Mouse (Mus musculus) common myeloid progenitor, adult 5-6 weeks (primary cell): Measurements from ENCODE around the gene Prpf6. TPM values are rescaled to one million over a fixed set of nuclear protein-coding genes. Genes with fewer than 3 reads are reported as not detected.
A peak's percentile ranks its signal among the peaks of the same experiment; 100 is the strongest.

ENCODE experiments used
- ATAC-seq: replicated peaks from 2 replicates; pipeline ENCODE4 v1.8.0; 2016; ENCODE audit warnings: low read depth, mild to moderate bottlenecking, moderate TSS enrichment, inconsistent platforms; ENCODE audit not compliant: poor library complexity, severe bottlenecking
- total RNA-seq: library from RNA; stranded (forward); fragments of 200-1000, 187-1606 nt; gene quantifications from 2 replicates; pipeline ENCODE4 v1.2.3, GENCODE M21; 2017

Gene Prpf6
- total RNA-seq, 1 experiment from 2014 or later: 94.9 TPM

DNA sequence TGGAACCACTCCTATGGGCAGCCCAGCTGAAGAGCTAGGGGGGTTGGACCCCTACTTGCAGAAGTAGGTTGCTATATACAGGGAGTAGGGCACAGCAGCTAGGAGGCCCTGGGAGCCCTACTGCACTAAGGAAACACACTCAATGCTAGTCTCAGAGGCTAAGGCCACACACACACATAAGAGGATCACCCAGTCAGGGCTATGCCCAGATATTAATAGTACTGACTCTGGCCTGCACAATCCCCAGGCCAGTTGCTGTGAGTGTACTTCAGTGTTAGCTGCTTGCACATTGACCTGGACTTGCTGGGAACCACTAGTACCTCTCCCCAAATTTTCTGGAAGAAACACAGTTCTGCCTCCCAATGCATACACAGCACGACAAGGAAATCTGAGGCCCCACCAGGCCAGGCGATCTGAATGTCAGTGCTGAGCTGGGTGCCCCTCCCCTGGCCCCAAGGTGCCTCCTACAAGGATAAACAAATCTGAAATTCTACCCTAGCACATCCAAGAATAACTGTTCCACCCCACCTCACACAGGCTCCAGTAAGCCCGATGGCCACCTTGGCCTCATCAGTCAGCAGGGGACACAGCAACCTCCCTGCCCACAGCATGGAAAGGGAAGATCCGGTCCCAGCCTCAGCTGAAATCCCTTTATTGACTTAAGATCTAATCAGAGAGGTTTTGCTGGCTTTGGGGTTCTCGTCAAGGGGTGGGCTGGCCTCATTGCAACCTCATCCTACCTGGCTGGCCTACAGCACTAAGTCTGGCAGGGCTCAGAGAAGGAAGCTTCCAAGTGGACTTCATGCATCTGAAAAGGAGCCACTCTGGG lies 12.7 kb upstream of the Prpf6 start:
- ATAC-seq: no peak

DNA sequence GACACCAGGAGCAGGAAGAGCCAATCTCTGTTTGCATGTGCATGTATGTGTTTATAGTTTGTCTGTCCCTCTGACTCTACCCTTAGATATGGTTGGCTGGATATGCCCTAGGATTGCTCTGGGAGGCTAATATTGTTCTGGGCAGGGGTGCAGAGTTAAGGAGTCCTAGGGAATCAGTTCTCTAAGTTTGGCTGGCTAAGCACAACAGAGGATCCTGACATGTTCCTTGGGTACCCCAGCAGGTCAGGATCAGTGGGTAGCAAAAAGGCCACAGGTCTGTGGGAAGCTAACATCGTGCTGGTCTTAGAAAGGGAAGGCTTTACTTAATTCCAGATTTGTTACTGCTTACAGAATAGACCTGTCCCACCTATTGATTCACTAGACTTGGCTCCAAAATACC lies 12.0 kb upstream of the Prpf6 start:
- ATAC-seq: no peak

DNA sequence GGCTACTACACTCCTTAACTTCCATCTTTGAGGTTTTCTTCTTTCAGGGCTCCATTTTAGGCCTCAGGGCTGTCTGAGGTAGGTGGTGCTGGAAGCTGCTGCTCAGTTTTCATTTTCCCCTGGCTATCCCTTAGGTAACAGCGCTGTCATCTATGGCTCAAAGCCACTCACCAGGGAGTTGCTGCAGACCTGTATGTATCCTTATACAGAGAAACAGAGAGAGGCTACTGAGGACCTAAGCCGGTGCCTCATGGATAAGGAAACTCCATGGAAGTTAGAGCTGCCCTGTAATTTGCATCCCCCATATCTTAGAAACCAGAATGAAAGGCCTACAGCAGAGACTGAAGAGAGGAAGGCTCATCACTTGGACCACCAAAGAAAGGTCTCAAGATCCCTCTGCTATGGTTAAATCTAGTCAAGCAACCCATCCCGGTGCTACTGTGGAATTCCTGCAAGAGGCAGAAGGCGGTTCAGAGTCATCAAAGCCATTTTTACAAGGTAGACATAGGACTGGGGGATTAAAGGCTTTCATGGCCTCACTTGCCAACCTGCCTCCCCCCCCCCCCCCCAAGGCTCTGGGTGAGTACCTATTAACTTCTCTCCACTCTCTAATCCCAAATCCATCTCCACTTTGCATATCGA lies 11.4 kb upstream of the Prpf6 start:
- ATAC-seq: no peak

- peak; percentile 87 for ATAC-seq
These were observed 10.7 kb upstream of the Prpf6 start for GRCm38 (mm10) chr2:181581016-181581401.

DNA sequence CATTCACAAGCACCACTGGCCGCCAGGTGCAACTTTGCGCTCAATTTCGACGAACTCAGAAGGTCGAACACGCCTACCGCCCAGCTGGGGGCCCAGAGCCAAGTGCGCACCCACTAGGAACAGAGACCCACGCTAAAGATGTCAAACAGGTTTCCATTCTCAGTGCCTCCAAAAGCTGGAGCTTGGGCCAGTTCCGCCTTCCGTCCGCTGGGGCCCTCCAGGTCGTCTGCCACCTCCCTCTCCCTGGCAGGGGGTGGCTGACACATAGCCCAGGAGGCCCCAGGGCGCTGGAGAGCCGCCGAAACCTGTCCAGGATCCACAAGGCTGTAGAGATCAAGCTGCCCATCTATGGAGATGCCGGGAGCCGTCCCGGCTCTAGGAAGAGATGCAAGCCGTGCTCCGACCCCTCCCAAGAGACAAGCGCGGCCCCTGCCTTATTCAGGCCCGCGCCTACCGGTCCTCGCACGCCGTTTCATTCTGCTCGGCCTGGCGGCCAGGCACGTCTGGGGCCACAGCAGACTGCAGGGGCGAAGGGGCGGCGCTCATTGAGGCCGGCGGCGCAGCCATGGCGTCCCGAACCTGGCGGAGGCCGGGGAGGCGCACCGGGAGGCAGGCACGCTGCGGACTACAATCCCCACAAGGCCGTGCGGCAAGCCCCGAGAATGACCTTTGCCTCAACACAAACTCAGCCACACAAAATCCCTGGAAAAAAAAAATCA lies 10.1 kb upstream of the Prpf6 start:
- peak; percentile 59 for ATAC-seq

DNA sequence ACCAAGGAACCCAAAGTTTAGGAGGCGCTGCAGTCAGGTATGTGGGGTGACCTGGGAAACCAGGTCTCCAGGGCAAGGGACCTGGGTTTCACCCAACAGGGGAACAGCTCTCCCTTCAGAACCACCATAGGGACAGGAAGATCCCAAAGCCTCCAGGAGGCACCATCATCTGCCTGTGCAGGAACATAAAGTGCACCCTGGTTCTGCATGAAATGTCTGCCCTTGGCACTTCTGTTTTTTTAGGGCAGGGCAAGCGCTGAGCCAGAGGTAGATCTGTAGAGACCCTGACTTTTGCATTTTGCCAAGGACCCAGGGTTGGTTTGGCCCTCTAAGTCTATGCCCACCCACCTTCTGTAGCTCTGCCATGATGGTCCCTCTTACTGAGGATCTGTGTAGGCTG lies 9.3 kb upstream of the Prpf6 start:
- ATAC-seq: no peak

DNA sequence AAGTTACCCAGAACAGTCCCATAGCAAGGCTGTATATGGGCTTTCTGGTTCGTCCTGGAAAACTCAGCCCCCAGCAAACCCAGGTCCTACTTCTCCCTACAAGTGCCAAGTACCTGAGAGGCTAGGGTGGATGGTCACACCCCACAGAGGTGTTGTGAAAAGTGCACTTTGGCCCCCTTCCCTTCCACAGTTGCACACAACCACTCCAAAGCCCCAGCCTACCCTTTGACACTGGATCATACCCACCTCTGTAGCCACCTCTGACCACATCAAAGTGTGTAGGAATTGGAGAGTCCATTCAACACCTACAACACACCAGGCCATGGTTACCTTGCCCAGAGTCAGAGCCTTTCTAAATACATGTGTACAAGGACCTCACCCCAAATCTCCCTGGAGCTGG lies 8.7 kb upstream of the Prpf6 start:
- ATAC-seq: no peak

DNA sequence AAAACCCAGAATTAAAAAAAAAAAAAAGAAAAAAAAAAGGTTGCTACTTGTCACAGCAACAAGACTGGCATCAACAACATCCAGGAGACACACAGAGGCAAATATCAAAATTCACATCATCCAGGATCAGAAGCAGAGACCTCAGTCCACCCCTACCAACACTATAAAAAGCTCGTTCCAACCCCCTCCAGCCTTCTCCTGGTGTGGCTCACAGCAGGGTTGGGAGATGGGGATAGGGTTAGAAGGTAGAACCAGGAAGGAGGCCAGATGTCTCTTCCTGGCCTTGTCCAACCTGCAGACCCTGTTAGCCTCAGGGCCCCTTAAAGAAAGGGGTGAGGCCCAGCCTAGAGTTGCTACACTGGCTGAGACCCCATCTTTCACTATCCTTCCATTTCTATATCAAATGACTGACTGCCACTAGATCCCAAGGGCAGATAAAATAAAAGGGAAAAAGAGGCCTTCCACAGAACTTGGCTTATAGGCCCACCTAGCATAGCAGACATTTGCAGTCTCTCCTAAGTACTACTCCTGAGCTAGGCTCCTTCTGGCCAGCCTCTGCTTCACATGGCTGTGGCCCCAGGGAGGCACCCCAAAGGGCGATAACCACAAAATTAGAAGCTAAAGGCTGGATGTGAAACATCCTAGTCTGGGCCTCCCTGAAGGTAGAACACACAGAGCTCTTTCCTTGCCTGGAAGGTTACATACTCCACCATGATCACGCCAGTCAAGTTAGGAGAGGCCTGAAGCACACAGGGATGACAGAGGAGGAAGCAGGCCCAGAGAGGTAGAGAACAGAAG lies 8.0 kb upstream of the Prpf6 start:
- no peak for ATAC-seq

DNA sequence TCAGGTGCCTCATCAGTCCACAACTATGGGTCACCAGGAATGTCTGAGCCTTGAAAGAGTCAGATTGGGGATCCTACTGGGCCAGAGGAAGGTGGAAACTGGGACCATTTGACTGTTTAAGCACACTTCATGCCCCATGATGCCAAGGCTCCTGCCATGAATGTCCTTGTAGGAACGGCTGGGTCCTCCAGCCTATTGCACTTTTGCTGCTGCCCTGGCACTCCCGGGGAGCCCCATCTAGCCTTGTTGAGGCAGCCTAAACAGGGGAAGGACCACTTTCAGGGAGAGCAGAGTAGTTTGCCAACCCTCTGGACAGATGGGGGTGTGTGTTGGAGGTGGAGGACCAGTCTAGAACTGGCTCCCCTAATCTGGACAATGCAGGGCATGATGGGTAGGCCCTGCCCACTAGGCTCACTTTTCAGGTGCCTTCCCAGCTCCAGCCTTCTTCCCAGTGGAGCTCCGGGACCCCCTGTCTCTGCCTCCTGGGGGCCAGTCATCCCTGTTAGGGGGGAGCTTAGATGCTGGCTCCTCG lies 7.2 kb upstream of the Prpf6 start, which contains the start of gene Uckl1:
Gene Uckl1, minus strand, starts transcription at position 482 of the 532 bp plus-strand sequence.
- no peak for ATAC-seq

- no peak for ATAC-seq
These were observed 6.2 kb upstream of the Prpf6 start for GRCm38 (mm10) chr2:181585506-181585905.

- no peak for ATAC-seq
These were observed 5.5 kb upstream of the Prpf6 start for GRCm38 (mm10) chr2:181586124-181586523.

DNA sequence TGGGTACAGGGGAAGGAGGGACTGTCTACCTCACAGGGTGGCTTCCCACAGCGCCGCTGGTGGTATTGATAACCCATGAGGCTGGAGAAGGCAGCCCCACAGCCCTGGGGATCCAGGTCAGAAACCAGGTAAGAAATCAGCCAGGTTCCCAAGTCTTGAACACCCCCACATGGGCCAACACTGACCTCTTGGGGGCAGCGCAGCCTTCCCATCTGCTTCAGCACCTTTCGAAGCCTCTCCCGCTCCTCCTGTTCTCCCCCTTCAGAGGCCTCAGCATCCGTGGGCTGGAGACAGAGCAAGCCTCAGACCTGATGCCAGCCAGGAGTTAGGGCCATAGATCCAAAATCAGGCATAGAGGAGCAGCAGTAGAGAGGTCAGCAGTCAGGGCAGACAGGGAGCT lies 3.9 kb upstream of the Prpf6 start:
- no peak for ATAC-seq

- no peak for ATAC-seq
These were observed 3.4 kb upstream of the Prpf6 start for GRCm38 (mm10) chr2:181588229-181588780.

GRCm38 (mm10) chr2:181589011-181589731 lies 2.5 kb upstream of the Prpf6 start:
- ATAC-seq: no peak

DNA sequence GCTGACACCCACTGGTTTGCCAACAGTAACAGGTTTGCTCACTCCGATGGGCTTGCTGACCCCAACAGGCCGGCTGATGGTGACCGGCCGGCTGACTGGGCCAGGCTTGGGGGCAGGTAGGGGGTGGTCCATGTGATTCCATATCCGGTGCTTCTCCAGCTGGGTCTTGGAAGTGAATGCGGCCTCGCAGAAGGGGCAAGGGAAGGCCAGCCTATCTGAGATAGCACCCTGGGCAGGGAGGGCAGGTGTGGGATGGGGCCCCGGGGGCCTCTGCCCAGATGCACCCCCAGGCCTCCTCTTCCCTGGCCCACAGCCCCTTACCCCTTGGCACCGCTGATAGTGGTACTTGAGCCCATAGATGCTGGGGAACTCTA lies 1.9 kb upstream of the Prpf6 start:
- ATAC-seq: no peak

- ATAC-seq: no peak
These were observed 1.2 kb upstream of the Prpf6 start for GRCm38 (mm10) chr2:181590471-181590870.

DNA sequence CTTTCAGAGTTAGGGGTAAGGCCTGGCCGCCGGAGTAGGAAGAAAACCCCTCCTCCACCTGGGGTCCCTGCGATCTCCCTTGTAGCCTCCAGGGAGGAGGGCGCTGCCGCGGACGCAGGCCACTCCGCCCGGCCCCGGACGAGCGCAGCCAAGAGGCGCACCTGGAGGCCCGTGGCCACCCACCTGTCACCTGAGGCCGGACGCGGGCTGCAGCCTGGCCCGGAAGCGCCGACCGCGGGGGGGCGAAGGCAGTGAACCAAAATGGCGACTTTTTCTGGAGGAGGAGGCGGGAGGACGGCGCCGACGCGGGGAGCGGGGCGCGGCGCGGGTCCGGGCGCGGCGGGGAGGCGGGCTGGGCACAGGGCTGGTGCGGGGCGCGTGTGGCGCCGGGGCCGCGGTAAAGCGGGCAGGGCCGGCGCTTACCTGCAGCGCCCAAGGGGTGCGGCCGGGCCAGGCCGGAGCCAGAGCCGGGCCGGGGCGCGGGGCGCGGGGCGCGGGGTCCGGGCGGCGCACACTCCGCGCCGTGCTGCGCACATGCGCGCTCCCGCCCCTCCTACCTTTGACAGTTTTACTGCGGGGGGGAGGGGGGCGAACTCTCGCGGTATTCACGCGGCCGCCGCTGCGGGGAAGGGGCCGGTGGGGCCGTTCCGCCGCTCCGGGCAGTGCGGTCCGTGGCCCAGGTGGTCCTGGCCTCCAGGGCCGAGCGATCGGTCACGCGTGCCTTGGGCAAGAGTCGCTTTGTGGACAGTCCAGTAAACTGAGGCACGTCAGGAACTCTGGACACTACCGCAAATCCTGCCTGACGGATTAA lies 768 bp downstream of the Prpf6 start, which contains the start of gene Zfp512b:
Gene Zfp512b, minus strand, starts transcription at position 573 of the 811 bp plus-strand sequence.
- ATAC-seq: peak; percentile 23

GRCm38 (mm10) chr2:181593042-181593421 lies 1.4 kb downstream of the Prpf6 start:
- ATAC-seq: peak; percentile 42
